Mouse (Mus musculus) Patski (cell line): Measurements from ENCODE around the gene Kcng4. TPM values are rescaled to one million over a fixed set of nuclear protein-coding genes. Genes with fewer than 3 reads are reported as not detected.

Source experiments
- ATAC-seq: fragments of 100-300 bp; one replicate; pipeline ENCODE4 v1.8.0; 2021
- CTCF ChIA-PET: fragments of 350-600 bp; sonication (Branson Sonifier 250); formaldehyde crosslinking; loops from one replicate; lab custom pipeline; 2022; ENCODE audit warnings: inconsistent platforms; lab: Charles Lee
- POLR2A ChIA-PET: fragments of 350-600 bp; sonication (Branson Sonifier 250); formaldehyde crosslinking; loops from one replicate; lab custom pipeline; 2022; ENCODE audit warnings: antibody characterized with exemption, inconsistent platforms; lab: Charles Lee
- DNase-seq: peaks from one replicate; pipeline ENCODE4 v3.0.0-alpha.2; 2011; ENCODE audit warnings: low read depth, low spot score
- H3K27me3 ChIP-seq: fragments of 371-371 bp; one replicate; pipeline ENCODE4 v1.5.1; 2021
- CTCF ChIP-seq: fragments of 100-300 bp; IDR thresholded peaks from one replicate; pipeline ENCODE4 v1.5.1; 2021
- in situ Hi-C: fragments of 300-500 bp; cut with MboI; formaldehyde crosslinking; loops from 3 replicates; pipeline ENCODE4 v1.11.1; 2018; ENCODE audit warnings: low pct_unique_long_range_greater_than_20kb, mixed read lengths
- polyA plus RNA-seq: library from polyadenylated mRNA; unstranded; gene quantifications from one replicate; pipeline ENCODE4 v1.2.3, GENCODE M21; 2021

The Kcng4 gene
- 0.06 TPM for polyA plus RNA-seq

GRCm38 (mm10) chr8:119635378-119635777, at the start of gene Kcng4:
TSS of gene Kcng4 (minus strand) at chr8:119635680.
- DNase-seq (no peak), ATAC-seq (no peak)
- ChIA-PET CTCF (interaction anchor here (1.6 kb wide), 1 partner anchor 41 kb away, joined by 5 read pairs; no protein-coding TSS in a partner anchor), POLR2A (interaction anchor here (0.9 kb wide), 1 partner anchor 54 kb away, joined by 4 read pairs; no protein-coding TSS in a partner anchor)
- in situ Hi-C loops = no loop called here
- peaks cover 50% of the 10 kb centered on the region for H3K27me3 ChIP-seq
- TF ChIP-seq CTCF = no peak

- in situ Hi-C loops = loop anchor here (5.0 to 25.0 kb wide), 3 partner anchors 232 to 408 kb away; partner anchors contain the start of gene Necab2
These were observed 43.7 kb upstream of the Kcng4 start for GRCm38 (mm10) chr8:119679184-119679583.

DNA sequence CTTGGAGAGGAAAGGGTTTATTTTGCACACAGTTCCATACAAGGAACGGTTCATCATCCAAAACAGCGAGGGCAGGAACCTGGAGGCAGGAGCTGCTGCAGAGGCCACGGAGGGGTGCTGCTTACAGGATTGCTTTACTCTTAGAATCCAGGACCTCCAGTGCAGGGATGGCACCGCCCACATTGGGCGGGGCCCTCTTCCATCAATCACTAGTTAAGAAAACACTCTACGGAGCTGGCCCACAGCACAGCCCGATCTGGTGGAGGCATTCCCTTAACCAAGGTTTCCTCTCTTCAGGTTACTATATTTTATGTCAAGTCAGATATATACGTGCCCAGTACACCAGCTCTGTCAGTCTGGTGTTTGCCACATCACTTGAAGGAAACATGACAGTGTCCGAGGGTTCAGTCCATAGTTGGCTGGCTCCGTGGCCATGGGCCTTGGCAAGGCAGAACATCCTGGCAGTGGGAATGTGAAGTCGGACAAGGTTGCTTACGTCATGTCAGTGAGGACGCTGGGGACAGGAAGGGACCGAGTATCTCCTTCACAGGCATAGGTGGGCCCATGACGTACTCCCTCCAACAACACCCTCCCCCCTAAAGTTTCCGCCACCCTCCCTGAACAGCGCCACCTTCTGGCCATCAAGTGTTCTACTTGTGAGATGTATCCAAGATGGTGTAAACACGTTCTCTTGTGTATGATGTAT, 42.8 kb upstream of the Kcng4 start:
- peaks cover 24% of the 10 kb centered on the region for H3K27me3 ChIP-seq
- peak; percentile 65 for TF ChIP-seq CTCF
- in situ Hi-C loops = loop anchor here (5.0 to 25.0 kb wide), 3 partner anchors 231 to 409 kb away; partner anchors contain the start of gene Necab2
- ATAC-seq = no peak
- ChIA-PET POLR2A (no interaction called here), CTCF (interaction anchor here (1.2 to 2.9 kb wide), 5 partner anchors 9 to 101 kb away, joined by 3 to 27 read pairs (median 7); partner anchors contain the start of gene Tldc1)
- no peak for DNase-seq

More at GRCm38 (mm10) chr8:119679184-119679583, 43.7 kb upstream of the Kcng4 start:
- peaks cover 31% of the 10 kb centered on the region for H3K27me3 ChIP-seq
- no peak for ATAC-seq
- CTCF ChIA-PET = interaction anchor here (1.1 to 1.2 kb wide), 2 partner anchors 23 to 100 kb away, joined by 4 to 7 read pairs; partner anchors contain the start of gene Tldc1
- no peak for TF ChIP-seq CTCF
- DNase-seq = no peak
- POLR2A ChIA-PET = no interaction called here

DNA sequence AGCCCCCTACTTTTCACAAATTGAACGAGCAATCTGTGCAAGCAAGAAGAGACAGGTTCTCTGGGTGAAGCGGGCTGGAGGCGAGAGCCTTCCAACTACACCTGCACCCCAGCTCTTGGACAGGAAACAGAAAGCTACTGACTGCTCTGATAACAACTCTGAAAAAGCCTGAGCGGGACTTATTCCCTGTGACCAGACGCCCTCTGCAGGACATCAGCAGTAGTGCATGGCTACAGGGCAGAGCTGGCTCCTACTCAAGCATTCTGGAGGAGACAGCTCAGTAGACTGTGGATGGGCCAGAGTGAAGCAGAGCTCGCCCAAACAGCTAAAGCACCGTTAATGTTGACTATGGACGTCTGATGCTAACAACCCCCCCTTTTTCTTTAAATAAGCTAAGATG, 40.9 kb upstream of the Kcng4 start:
- peak; percentile 50 for ATAC-seq
- CTCF ChIA-PET = interaction anchor here (0.8 to 2.9 kb wide), 25 partner anchors 10 to 264 kb away, joined by 3 to 27 read pairs (median 4); partner anchors contain the start of genes Kcng4, Taf1c and Tldc1

DNA sequence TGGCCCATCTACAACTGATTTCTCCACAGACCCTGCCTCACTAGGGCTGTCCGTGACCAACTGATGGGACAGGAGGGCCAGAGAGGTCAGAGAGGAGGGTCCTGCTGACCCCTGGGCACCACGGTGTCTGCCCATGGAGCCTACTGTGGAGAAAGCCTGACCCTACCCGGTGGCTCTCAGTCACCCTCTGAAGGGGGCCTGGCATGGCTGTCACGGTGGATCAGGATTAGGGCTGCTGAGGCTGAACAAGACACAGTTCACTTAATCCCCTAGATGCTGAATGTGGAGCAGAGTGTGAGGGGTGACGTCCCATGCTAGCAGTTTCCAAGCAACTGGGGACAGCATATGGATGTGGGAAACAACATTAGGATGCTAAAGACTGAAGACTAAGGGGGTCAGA, 40.0 kb upstream of the Kcng4 start:
- in situ Hi-C loops = loop anchor here (5.0 to 25.0 kb wide), 3 partner anchors 228 to 412 kb away; partner anchors contain the start of gene Necab2
- TF ChIP-seq CTCF = no peak
- POLR2A ChIA-PET = no interaction called here
- DNase-seq = no peak
- CTCF ChIA-PET = interaction anchor here (1.4 to 2.6 kb wide), 3 partner anchors 16 to 178 kb away, joined by 4 to 18 read pairs (median 4); no protein-coding TSS in a partner anchor
- H3K27me3 ChIP-seq = peaks cover 6% of the 10 kb centered on the region
- ATAC-seq = no peak

More for the DNA sequence above, 40.9 kb upstream of the Kcng4 start:
- peaks cover 12% of the 10 kb centered on the region for H3K27me3 ChIP-seq
- TF ChIP-seq CTCF = peak; percentile 97
- peak; percentile 44 for DNase-seq
- in situ Hi-C loops = loop anchor here (5.0 to 25.0 kb wide), 3 partner anchors 229 to 411 kb away; partner anchors contain the start of gene Necab2
- POLR2A ChIA-PET = no interaction called here

DNA sequence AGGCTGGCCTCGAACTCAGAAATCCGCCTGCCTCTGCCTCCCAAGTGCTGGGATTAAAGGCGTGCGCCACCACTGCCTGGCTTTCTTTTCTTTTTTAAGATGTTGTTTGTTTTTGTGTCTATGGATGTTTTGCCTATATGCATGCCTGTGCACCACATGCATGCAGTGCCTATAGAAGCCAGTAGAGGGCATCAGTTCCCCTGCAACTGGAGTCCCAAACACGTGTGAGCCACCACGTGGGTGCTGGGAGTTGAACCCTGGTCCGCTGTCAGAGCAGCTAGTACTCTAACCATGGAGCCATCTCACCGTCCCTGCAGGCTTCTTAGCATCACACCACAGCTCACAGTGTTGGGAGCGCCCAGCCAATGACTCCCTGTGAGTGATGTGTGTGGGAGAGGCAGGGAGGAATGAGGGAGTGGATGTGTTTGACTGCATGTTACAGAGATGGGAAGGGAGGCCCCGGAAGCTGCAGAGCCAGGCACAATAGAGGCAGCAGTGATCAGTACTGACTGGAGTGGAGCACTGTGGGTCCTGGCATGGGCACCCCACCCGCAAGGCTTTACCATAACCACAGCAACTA, 38.6 kb upstream of the Kcng4 start:
- no peak for DNase-seq
- ATAC-seq = no peak
- peak; percentile 42 for TF ChIP-seq CTCF
- ChIA-PET POLR2A (no interaction called here), CTCF (no interaction called here)
- in situ Hi-C loops = loop anchor here (10.0 kb wide), 1 partner anchor 289 kb away; no protein-coding TSS in a partner anchor
- peaks cover under 1% of the 10 kb centered on the region for H3K27me3 ChIP-seq

GRCm38 (mm10) chr8:119670419-119671091, 35.1 kb upstream of the Kcng4 start:
- ChIA-PET CTCF (no interaction called here), POLR2A (no interaction called here)
- ATAC-seq = no peak
- in situ Hi-C loops = loop anchor here (10.0 kb wide), 1 partner anchor 286 kb away; no protein-coding TSS in a partner anchor
- peaks cover 21% of the 10 kb centered on the region for H3K27me3 ChIP-seq
- no peak for TF ChIP-seq CTCF
- no peak for DNase-seq

GRCm38 (mm10) chr8:119669284-119669683, 33.8 kb upstream of the Kcng4 start:
- TF ChIP-seq CTCF = no peak
- in situ Hi-C loops = no loop called here
- ChIA-PET CTCF (no interaction called here), POLR2A (no interaction called here)
- DNase-seq (no peak), ATAC-seq (no peak)
- peaks cover 24% of the 10 kb centered on the region for H3K27me3 ChIP-seq

DNA sequence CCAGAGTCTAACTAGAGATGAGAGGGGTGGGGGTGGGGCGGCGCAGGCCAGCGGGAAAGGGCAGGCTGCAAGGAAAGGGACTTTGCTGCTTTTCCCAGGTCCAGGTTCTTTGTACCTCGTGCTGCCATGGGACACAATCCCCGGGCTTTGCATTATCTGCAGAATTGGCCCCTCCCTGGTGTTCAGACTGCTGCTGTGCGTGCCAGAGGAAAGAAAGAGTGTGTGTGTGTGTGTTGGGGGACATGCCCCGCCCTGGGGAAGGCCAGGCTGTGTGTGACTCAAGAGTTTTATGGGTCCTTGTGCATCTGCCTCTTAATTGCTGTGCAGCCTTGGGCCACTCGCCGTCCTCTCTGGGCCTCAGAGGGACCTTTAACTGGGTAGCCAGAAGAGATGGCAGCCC, 33.0 kb upstream of the Kcng4 start:
- POLR2A ChIA-PET = no interaction called here
- CTCF ChIA-PET = no interaction called here
- in situ Hi-C loops = no loop called here
- peaks cover 32% of the 10 kb centered on the region for H3K27me3 ChIP-seq
- TF ChIP-seq CTCF = no peak
- no peak for ATAC-seq
- no peak for DNase-seq

DNA sequence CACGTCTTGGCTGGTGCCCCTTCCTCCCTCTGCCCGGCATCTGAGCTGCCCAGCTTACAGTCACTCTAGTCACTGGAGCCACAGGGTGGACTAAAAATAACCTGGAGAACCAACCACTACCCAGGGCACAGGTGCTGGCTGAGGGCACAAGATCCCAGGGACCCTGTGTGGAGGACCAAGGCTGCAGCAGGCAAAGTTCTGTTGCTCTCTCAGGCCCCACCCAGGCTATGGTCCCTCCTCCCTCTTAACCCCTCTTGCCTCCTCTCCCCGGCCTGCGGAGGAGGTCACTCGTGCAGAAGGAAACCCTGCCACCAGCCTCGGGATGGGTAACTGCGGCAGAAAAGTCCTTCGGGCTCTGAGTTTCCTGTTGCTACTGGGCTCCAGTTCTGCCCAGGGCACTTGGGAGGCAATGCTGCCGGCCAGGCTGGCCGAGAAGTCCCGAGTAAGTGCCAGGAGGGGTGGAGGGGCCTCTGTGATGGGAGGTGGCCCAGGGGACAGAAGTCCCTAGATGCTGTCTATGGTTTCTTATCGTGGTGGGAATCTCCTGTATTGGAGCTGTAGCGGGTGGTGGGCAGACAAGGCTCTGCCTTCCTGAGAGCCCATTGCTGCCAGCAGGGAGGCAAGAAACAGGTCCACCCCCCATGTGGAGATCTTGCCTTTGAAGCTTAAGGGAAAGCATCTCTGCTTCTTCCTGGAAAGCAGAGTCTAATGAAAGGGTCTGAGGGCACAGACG, 30.9 kb upstream of the Kcng4 start, which contains the start of gene Wfdc1:
Gene Wfdc1 (plus strand): TSS at position 147 of the 733 bp plus-strand sequence.
- DNase-seq = no peak
- TF ChIP-seq CTCF = no peak
- POLR2A ChIA-PET = no interaction called here

More for the DNA sequence above, 30.9 kb upstream of the Kcng4 start, which contains the start of gene Wfdc1:
- peaks cover 50% of the 10 kb centered on the region for H3K27me3 ChIP-seq
- in situ Hi-C loops = no loop called here
- ATAC-seq = no peak
- CTCF ChIA-PET = no interaction called here
